34 mouse cellular contexts compared by ENCODE assay signal in the genomic region with DNA sequence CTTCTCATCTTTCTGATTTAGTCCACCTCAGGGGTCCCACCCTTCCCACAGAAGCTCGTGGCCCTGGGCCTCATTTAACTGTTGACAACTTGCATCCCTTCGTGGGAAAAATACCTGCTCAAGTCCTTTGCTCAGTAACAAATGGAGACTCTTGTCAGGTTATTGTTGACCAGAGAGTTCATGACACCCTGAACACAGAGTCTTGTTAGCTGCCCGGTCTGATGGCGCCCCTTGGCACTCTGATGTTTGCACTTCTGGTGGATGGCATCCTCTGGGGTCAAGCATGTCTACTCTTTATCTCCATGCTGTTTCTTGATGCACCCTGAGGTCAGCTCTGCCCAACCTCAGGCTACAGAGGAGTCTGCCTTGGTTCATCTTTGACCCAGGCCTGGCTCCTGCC.
"Had no signal": no experiment of that assay in that cellular context is flagged by ENCODE, and none has a peak within 500 bp of the region (broad histone marks: within the 10 kb centered on the region; RNA-seq: fewer than 3 reads in every experiment).

No protein-coding gene starts in this region.

- H3K9ac ChIP-seq: heart, embryonic 12.5 days; heart, embryonic 13.5 days; heart, embryonic 15.5 days; hindbrain, embryonic 12.5 days; hindbrain, embryonic 13.5 days; hindbrain, embryonic 14.5 days; hindbrain, embryonic 15.5 days; intestine, embryonic 15.5 days; kidney, embryonic 15.5 days had no signal

- H3K4me1 ChIP-seq: heart, embryonic 12.5 days; heart, embryonic 15.5 days; intestine, embryonic 15.5 days had no signal

- H3K9me3 ChIP-seq: heart, embryonic 12.5 days; heart, embryonic 13.5 days; heart, embryonic 15.5 days; hindbrain, embryonic 10.5 days; hindbrain, embryonic 12.5 days; hindbrain, embryonic 13.5 days; hindbrain, embryonic 15.5 days; intestine, embryonic 15.5 days; kidney, embryonic 15.5 days had no signal

- ATAC-seq: hindbrain, embryonic 16.5 days; hindbrain, postnatal 0 days; inflammation-experienced regulatory T-cells, adult 6 months; intestine, embryonic 15.5 days; intestine, embryonic 16.5 days; intestine, postnatal 0 days had no signal

- H3K27ac ChIP-seq: heart, embryonic 13.5 days; heart, embryonic 15.5 days; hindbrain, embryonic 10.5 days; hindbrain, embryonic 12.5 days; hindbrain, embryonic 13.5 days; hindbrain, embryonic 14.5 days; hindbrain, embryonic 15.5 days; hindbrain, postnatal 0 days; intestine, embryonic 15.5 days; kidney, embryonic 15.5 days; kidney, postnatal 0 days; layer of hippocampus, adult 2 months had no signal

- H3K27me3 ChIP-seq: heart, embryonic 12.5 days; heart, embryonic 13.5 days; heart, embryonic 15.5 days; hindbrain, embryonic 12.5 days; hindbrain, embryonic 13.5 days; hindbrain, embryonic 15.5 days; intestine, embryonic 15.5 days; kidney, embryonic 15.5 days had no signal

- H3K4me2 ChIP-seq: heart, embryonic 11.5 days; heart, embryonic 12.5 days; heart, embryonic 13.5 days; heart, embryonic 15.5 days; hindbrain, embryonic 12.5 days; hindbrain, embryonic 13.5 days; hindbrain, embryonic 14.5 days; hindbrain, embryonic 15.5 days; intestine, embryonic 15.5 days; kidney, embryonic 15.5 days had no signal

- DNase-seq: heart, postnatal 10 days; heart, postnatal 14 days; heart, postnatal 36 days; heart, postnatal 4 days; kidney, adult 11 months; kidney, adult 18-20 months; kidney, adult 2 months; kidney, adult 8-10 months; kidney, adult 9 months; kidney, postnatal 10 days; kidney, postnatal 14 days; kidney, postnatal 25 days; kidney, postnatal 36 days; kidney, postnatal 4 days; layer of hippocampus, adult 9-11 months; layer of hippocampus, postnatal 36 days had no signal

- H3K4me3 ChIP-seq: heart, embryonic 12.5 days; heart, embryonic 13.5 days; heart, embryonic 15.5 days; hindbrain, embryonic 10.5 days; hindbrain, embryonic 12.5 days; hindbrain, embryonic 13.5 days; hindbrain, embryonic 15.5 days; intestine, embryonic 15.5 days; kidney, embryonic 15.5 days; layer of hippocampus, adult 2 months had no signal

- H3K36me3 ChIP-seq: heart, embryonic 12.5 days; heart, embryonic 13.5 days; heart, embryonic 15.5 days; hindbrain, embryonic 10.5 days; hindbrain, embryonic 12.5 days; hindbrain, embryonic 13.5 days; hindbrain, embryonic 15.5 days; intestine, embryonic 15.5 days; kidney, embryonic 15.5 days had no signal
